Mouse (Mus musculus) layer of hippocampus, postnatal 36 days (tissue): Measurements from ENCODE around the gene Gm20894. TPM values are rescaled to one million over a fixed set of nuclear protein-coding genes. Genes with fewer than 3 reads are reported as not detected.
"Not testable (repeated sequence)": the region's sequence is repeated elsewhere in the genome, so short reads cannot be mapped to it uniquely, and the experiment has no call there.

Experiments used
- DNase-seq, 2 experiments: peaks; one replicate each; pipeline ENCODE4 v3.0.0; 2022
- total RNA-seq, 2 experiments: library from RNA; stranded (reverse); gene quantifications; 2 replicates each; pipeline ENCODE4 v1.2.3; 2021

Gm20894 gene
- total RNA-seq = not detected

- DNase-seq = not testable (repeated sequence)
Measured at GRCm38 (mm10) chrY:28271412-28271811, at the start of gene Gm20894. Gm20894 (minus strand) TSS chrY:28271512.
